Mouse (Mus musculus): ENCODE results near the gene Myocd.

Gene Myocd

DNA sequence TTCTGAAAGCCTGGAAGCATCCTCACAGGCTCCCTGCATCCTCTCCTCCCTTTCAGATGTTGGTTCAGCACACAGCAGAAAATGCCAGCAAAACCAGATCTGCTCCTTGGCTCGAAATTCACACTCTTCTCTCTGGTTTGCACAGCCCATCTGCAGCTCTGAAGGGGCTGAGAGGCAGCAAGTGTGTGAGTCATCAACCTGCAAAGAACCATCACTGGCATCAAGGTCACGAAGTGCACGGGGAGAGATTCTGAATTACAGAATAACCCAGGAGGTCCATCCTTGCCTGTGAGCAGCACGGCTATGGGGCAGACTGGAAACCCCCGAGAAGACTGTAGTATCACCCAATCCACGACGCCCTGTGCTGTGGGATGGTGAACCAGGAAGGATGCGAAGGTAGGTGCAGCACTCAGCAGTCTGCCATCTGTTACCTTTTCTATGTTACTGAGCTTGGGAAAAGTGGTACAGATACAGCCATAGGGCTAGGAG is 134.5 kb downstream of the Myocd start:
- no peak for DNase-seq

DNA sequence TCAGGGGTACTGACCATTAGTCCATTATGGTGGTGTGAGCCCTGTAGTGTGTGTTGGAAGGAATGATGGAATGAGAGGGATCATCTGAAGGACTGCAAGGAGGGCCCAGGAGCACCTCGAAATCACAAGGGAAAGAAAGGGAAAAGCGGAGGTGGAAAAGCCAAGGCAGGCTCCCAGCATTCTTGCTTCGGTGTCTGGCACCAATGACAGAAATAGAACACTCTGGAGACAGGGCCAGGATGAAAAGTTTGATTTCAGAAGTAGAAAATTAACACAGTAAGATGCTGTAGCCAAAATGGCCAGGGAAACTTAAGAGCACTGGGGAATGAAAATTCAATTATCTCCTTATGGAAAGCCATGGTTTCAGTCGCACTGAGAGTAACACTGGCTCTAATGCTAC is 136.1 kb downstream of the Myocd start:
- DNase-seq: no peak

GRCm38 (mm10) chr11:65129110-65129509 is 140.7 kb downstream of the Myocd start:
- DNase-seq: no peak

DNA sequence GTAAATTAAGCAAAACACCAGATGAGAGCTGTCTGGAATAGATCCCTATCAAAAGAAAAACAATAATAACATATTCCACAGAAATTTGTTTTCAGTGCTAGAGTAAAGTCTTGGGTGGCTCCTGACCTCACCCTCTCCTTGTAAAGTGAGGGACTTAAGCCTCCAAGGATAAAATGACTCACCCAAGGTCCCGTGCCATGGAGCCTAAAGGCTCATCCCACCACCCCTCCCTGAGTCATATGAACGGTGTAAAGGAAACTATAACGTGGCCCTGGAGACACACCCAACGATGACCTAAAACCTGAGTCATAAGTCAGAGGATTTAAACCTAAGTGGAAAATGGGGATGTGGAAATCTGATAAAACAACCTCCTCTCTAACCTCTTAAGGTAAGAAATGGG is 141.1 kb downstream of the Myocd start:
- DNase-seq: no peak

- no peak for DNase-seq
Measured at GRCm38 (mm10) chr11:65126566-65126965, 143.2 kb downstream of the Myocd start.

Measured in kidney, adult 9 months (tissue).